Mouse (Mus musculus) spleen, adult 2 months (tissue): ENCODE measurements at regions not wholly inside any gene's neighbourhood (a gene's known extent, or its start where the extent isn't known, plus 50 kb on each side); places are given as distances from the start of the nearest gene placed in this dataset.

ENCODE experiments used
- CTCF ChIP-seq: fragments of 200-500 bp; IDR thresholded peaks from 2 replicates; pipeline ENCODE4 v1.5.1; 2011; ENCODE audit warnings: mild to moderate bottlenecking, inconsistent platforms; ENCODE audit not compliant: insufficient read depth, insufficient read length, insufficient replicate concordance; ENCODE audit errors: extremely low read depth
- POLR2A ChIP-seq: fragments of 200-500 bp; IDR thresholded peaks from 2 replicates; pipeline ENCODE4 v1.6.1; 2011; ENCODE audit warnings: low read depth, low read length, inconsistent platforms

DNA sequence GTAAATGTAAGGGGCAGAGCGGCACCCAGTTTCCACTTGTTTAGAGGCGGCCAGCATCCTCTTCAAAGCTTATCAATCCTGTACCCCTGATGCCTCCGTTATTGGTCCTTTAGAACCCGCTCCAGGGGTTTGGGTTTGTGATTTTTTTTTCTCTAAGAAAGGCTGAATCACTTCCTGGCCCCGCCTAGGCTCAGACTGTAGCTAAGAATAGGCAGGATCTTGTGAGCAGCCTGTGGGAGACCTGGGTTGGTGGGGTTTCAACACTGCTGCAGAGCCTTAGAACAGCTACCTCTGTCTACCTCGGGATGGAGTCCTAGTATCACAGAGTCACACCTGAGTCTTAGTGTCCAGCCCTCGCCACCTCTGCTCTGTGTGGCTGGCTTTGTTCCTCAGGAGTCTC lies 327.9 kb downstream of the Matn1 start:
- TF ChIP-seq POLR2A, result no peak
- TF ChIP-seq CTCF, result no peak
